Mouse (Mus musculus): ENCODE measurements around the gene Crtc3. TPM values are rescaled to one million over a fixed set of nuclear protein-coding genes. Genes with fewer than 3 reads are reported as not detected.
A peak's percentile ranks its signal among the peaks of the same experiment; 100 is the strongest.

The Crtc3 gene
- total and polyA plus RNA-seq, 2 experiments: 3.0 to 12.9 TPM

- 67% methylated on average over 3 of the region's 3 CpGs for WGBS
- Histone ChIP-seq H3K4me1 (ENCODE audit: control insufficient read depth, insufficient read depth, low read length) (no peaks in the 10 kb centered on the region), H3K79me2 (ENCODE audit: control insufficient read depth, insufficient read depth, low read length) (no peaks in the 10 kb centered on the region), H3K9ac (ENCODE audit: low read depth, low read length) (no peak overlapping the region), H3K4me3 (ENCODE audit: insufficient read depth, low read depth, low read length) (no peak overlapping the region), H3K36me3 (ENCODE audit: control insufficient read depth, insufficient read depth, low read length) (no peaks in the 10 kb centered on the region), H3K27me3 (ENCODE audit: control insufficient read depth, insufficient read depth, low read length) (no peaks in the 10 kb centered on the region), H3K27ac (replicated peaks; ENCODE audit: insufficient read depth, low read depth, low read length) (no peak overlapping the region)
- DNase-seq (ENCODE audit: extremely low read depth, low read depth, low spot score): no peak
- TF ChIP-seq POLR2A (IDR thresholded peaks at IDR 0.05; ENCODE audit: extremely low read depth, insufficient read depth, low read length) (no peak), CTCF (IDR thresholded peaks at IDR 0.05; ENCODE audit: low read depth, low read length) (no peak)
Measured at GRCm38 (mm10) chr7:80573076-80573475, 115.6 kb downstream of the Crtc3 start.

- DNase-seq (ENCODE audit: extremely low read depth, low read depth, low spot score): no peak
- H3K4me1 ChIP-seq (ENCODE audit: control insufficient read depth, insufficient read depth, low read length): no peaks in the 10 kb centered on the region
- H3K9ac ChIP-seq (ENCODE audit: low read depth, low read length): no peak overlapping the region
- H3K4me3 ChIP-seq (ENCODE audit: insufficient read depth, low read depth, low read length): no peak overlapping the region
- 92% methylated on average over 8 of the region's 8 CpGs for WGBS
- TF ChIP-seq POLR2A (IDR thresholded peaks at IDR 0.05; ENCODE audit: extremely low read depth, insufficient read depth, low read length) (no peak), CTCF (IDR thresholded peaks at IDR 0.05; ENCODE audit: low read depth, low read length) (no peak)
- H3K79me2 ChIP-seq (ENCODE audit: control insufficient read depth, insufficient read depth, low read length): no peaks in the 10 kb centered on the region
- H3K27ac ChIP-seq (replicated peaks; ENCODE audit: insufficient read depth, low read depth, low read length): no peak overlapping the region
- no peaks in the 10 kb centered on the region for H3K36me3 ChIP-seq (ENCODE audit: control insufficient read depth, insufficient read depth, low read length)
- H3K27me3 ChIP-seq (ENCODE audit: control insufficient read depth, insufficient read depth, low read length): no peaks in the 10 kb centered on the region
Measured at GRCm38 (mm10) chr7:80567982-80568381, 120.7 kb downstream of the Crtc3 start.

DNA sequence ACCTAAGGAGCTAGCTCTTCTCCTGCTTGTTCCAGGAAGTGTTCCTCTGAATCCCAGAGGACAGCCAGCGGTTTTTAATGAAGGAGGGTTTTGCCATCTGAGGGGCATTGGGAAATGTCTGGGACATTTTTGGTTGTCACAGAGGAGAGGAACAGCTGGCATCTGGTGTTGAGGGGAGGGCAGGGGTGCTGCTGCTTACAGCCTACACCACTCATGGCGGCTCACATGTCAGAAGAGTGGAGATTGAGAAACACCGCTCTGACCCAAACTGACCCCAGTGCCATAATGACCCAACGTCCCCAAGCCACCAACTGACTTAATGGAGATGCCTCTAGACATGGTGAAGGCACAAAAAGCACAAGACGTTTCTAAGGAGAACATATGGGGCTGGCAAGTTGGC is 126.7 kb downstream of the Crtc3 start:
- WGBS: 77% methylated on average over 5 of the region's 5 CpGs

DNA sequence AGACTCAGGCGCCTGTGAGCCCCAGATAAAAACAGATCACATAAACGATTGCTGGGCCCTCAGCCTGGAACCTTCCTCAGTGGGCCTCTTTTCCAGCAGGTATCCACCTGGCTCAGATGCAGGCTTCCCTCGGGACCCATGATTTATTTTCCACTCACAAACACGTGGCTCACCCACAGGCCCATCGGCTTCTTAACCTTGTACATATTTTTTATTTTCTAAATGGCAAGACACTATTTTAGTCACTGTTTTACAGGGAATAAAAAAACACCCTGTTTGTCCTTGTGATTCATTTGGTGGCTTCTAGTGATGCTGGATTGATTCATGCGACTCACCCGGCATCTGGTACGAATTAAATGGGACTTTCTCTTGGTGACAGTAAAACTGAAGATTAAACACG is 127.4 kb downstream of the Crtc3 start:
- Histone ChIP-seq H3K4me3 (ENCODE audit: insufficient read depth, low read depth, low read length) (no peak overlapping the region), H3K36me3 (ENCODE audit: control insufficient read depth, insufficient read depth, low read length) (no peaks in the 10 kb centered on the region), H3K4me1 (ENCODE audit: control insufficient read depth, insufficient read depth, low read length) (no peaks in the 10 kb centered on the region), H3K27ac (replicated peaks; ENCODE audit: insufficient read depth, low read depth, low read length) (no peak overlapping the region), H3K27me3 (ENCODE audit: control insufficient read depth, insufficient read depth, low read length) (no peaks in the 10 kb centered on the region), H3K79me2 (ENCODE audit: control insufficient read depth, insufficient read depth, low read length) (no peaks in the 10 kb centered on the region), H3K9ac (ENCODE audit: low read depth, low read length) (no peak overlapping the region)
- TF ChIP-seq CTCF (IDR thresholded peaks at IDR 0.05; ENCODE audit: low read depth, low read length): no peak
- no peak for TF ChIP-seq POLR2A (IDR thresholded peaks at IDR 0.05; ENCODE audit: extremely low read depth, insufficient read depth, low read length)
- no peak for DNase-seq (ENCODE audit: extremely low read depth, low read depth, low spot score)
- WGBS: 91% methylated on average over 9 of the region's 9 CpGs

More for the DNA sequence above, 126.7 kb downstream of the Crtc3 start:
- Histone ChIP-seq H3K4me1 (ENCODE audit: control insufficient read depth, insufficient read depth, low read length) (no peaks in the 10 kb centered on the region), H3K27me3 (ENCODE audit: control insufficient read depth, insufficient read depth, low read length) (no peaks in the 10 kb centered on the region), H3K9ac (ENCODE audit: low read depth, low read length) (no peak overlapping the region), H3K27ac (replicated peaks; ENCODE audit: insufficient read depth, low read depth, low read length) (no peak overlapping the region), H3K36me3 (ENCODE audit: control insufficient read depth, insufficient read depth, low read length) (no peaks in the 10 kb centered on the region), H3K79me2 (ENCODE audit: control insufficient read depth, insufficient read depth, low read length) (no peaks in the 10 kb centered on the region), H3K4me3 (ENCODE audit: insufficient read depth, low read depth, low read length) (no peak overlapping the region)
- peak; percentile 71 for DNase-seq (ENCODE audit: extremely low read depth, low read depth, low spot score)
- TF ChIP-seq CTCF (IDR thresholded peaks at IDR 0.05; ENCODE audit: low read depth, low read length) (no peak), POLR2A (IDR thresholded peaks at IDR 0.05; ENCODE audit: extremely low read depth, insufficient read depth, low read length) (no peak)

DNA sequence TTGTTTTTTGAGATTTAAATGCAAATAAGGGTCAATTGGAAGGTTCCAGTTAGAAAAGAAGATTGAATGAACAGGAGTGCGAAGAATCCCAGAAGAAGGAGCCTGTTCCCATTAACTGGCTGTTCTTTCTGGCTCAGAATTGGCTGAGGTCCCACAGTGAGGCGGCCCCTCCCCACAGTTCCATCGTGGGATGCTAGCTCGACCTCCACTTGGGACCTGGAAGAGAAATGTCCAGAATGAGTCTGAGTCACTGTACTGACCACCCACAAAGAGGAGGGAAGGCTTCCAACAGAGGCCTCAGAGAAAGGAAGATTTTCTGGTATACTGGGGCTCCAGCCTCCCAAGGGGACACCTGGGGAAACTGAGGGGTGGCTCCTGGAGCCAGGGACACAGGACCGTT is 130.1 kb downstream of the Crtc3 start:
- TF ChIP-seq CTCF (IDR thresholded peaks at IDR 0.05; ENCODE audit: low read depth, low read length) (no peak), POLR2A (IDR thresholded peaks at IDR 0.05; ENCODE audit: extremely low read depth, insufficient read depth, low read length) (no peak)

DNA sequence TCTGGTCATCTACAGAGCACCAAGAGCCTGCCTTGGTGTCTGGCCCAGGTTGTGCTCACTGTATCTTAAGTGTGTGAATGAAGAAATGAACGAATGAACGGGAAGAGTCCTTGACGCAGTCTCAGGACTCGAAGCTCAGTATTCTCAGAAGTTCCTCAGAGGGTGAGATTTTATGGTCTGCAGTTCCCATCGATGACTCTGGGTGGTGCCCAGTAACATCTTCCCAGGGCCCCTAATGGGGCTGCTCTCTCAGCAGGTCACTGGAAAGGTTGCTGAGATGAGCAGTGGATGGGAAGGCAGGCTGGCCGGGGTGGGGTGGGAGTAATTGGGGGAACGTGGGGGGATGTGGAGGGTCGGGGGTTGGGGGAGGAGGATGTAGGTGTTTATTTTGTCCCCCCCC is 130.6 kb downstream of the Crtc3 start:
- no peak for DNase-seq (ENCODE audit: extremely low read depth, low read depth, low spot score)

More for the DNA sequence above, 130.1 kb downstream of the Crtc3 start:
- no peak overlapping the region for H3K4me3 ChIP-seq (ENCODE audit: insufficient read depth, low read depth, low read length)
- WGBS: 81% methylated on average over 5 of the region's 5 CpGs
- H3K27ac ChIP-seq (replicated peaks; ENCODE audit: insufficient read depth, low read depth, low read length): no peak overlapping the region
- no peak overlapping the region for H3K9ac ChIP-seq (ENCODE audit: low read depth, low read length)
- no peak for DNase-seq (ENCODE audit: extremely low read depth, low read depth, low spot score)
- H3K27me3 ChIP-seq (ENCODE audit: control insufficient read depth, insufficient read depth, low read length): no peaks in the 10 kb centered on the region
- no peaks in the 10 kb centered on the region for H3K36me3 ChIP-seq (ENCODE audit: control insufficient read depth, insufficient read depth, low read length)
- H3K79me2 ChIP-seq (ENCODE audit: control insufficient read depth, insufficient read depth, low read length): no peaks in the 10 kb centered on the region
- H3K4me1 ChIP-seq (ENCODE audit: control insufficient read depth, insufficient read depth, low read length): no peaks in the 10 kb centered on the region

More for the DNA sequence above, 130.6 kb downstream of the Crtc3 start:
- no peaks in the 10 kb centered on the region for H3K27me3 ChIP-seq (ENCODE audit: control insufficient read depth, insufficient read depth, low read length)
- WGBS: 78% methylated on average over 8 of the region's 8 CpGs
- H3K4me3 ChIP-seq (ENCODE audit: insufficient read depth, low read depth, low read length): no peak overlapping the region
- no peak for TF ChIP-seq POLR2A (IDR thresholded peaks at IDR 0.05; ENCODE audit: extremely low read depth, insufficient read depth, low read length)
- TF ChIP-seq CTCF (IDR thresholded peaks at IDR 0.05; ENCODE audit: low read depth, low read length): no peak
- no peak overlapping the region for H3K27ac ChIP-seq (replicated peaks; ENCODE audit: insufficient read depth, low read depth, low read length)
- no peaks in the 10 kb centered on the region for H3K36me3 ChIP-seq (ENCODE audit: control insufficient read depth, insufficient read depth, low read length)
- H3K79me2 ChIP-seq (ENCODE audit: control insufficient read depth, insufficient read depth, low read length): no peaks in the 10 kb centered on the region
- no peaks in the 10 kb centered on the region for H3K4me1 ChIP-seq (ENCODE audit: control insufficient read depth, insufficient read depth, low read length)
- no peak overlapping the region for H3K9ac ChIP-seq (ENCODE audit: low read depth, low read length)

Data from liver, adult 2 months (tissue).